Mouse (Mus musculus) CD4-positive, CD25-positive, alpha-beta regulatory T cell, adult 9 weeks (primary cell): ENCODE measurements around the gene Slc22a6. TPM values are rescaled to one million over a fixed set of nuclear protein-coding genes. Genes with fewer than 3 reads are reported as not detected.

Experiments
- polyA plus RNA-seq: library from polyadenylated mRNA; unstranded; fragments of 100-300 nt; shearing (Covaris generic); gene quantifications from one replicate; pipeline ENCODE4 v1.2.1, GENCODE M21; 2017

The Slc22a6 gene
- not detected for polyA plus RNA-seq

GRCm38 (mm10) chr19:8617904-8618303 is at the start of gene Slc22a6:
Slc22a6 (plus strand) TSS chr19:8618039.

DNA sequence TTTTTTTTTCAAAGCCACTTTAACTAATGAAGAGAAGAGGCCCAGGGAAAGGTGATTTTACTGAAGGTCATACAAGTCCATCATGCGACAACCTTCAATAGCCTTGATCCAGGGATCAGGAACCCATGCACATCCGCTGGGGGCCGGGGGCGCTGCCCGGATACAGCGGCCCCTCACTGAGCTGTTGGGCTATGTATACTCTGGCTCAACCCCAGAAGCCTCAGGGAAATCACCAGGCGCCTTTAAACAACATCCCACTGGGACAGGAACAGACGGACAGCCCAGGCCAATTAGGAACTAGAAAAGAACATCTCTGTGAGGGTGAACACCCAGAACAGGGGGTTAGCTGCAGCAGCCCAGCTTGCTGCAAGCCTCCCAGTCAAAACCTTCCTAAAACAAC is 26.9 kb upstream of the Slc22a6 start, which contains the start of gene Slc22a8:
TSS of gene Slc22a8 (plus strand) at position 301 of the 400 bp plus-strand sequence.

GRCm38 (mm10) chr19:8663360-8663839 is 45.6 kb downstream of the Slc22a6 start, which contains the start of gene Chrm1:
Chrm1 (plus strand) TSS chr19:8663789.

Other genes with a start within 250 kb of the Slc22a6 start
- gene Slc22a30, start 212.9 kb upstream of the Slc22a6 start, polyA plus RNA-seq, result not detected
- gene Slc22a8, start 26.8 kb upstream of the Slc22a6 start, polyA plus RNA-seq, result not detected
- not detected for gene Chrm1, start 45.8 kb downstream of the Slc22a6 start, polyA plus RNA-seq
- 89.7 TPM for gene Slc3a2, start 105.3 kb downstream of the Slc22a6 start, polyA plus RNA-seq
- 107 TPM for gene Wdr74, start 117.8 kb downstream of the Slc22a6 start, polyA plus RNA-seq
- gene 1700092M07Rik, start 122.7 kb downstream of the Slc22a6 start, polyA plus RNA-seq, result 1.3 TPM
- gene Stx5a, start 123.4 kb downstream of the Slc22a6 start, polyA plus RNA-seq, result 183 TPM
- 267 TPM for gene Nxf1, start 139.0 kb downstream of the Slc22a6 start, polyA plus RNA-seq
- 114 TPM for gene Tmem223, start 153.0 kb downstream of the Slc22a6 start, polyA plus RNA-seq
- gene Tmem179b, start 156.4 kb downstream of the Slc22a6 start, polyA plus RNA-seq, result 189 TPM
- 4.1 TPM for gene Taf6l, start 168.4 kb downstream of the Slc22a6 start, polyA plus RNA-seq
- 194 TPM for gene Polr2g, start 180.5 kb downstream of the Slc22a6 start, polyA plus RNA-seq
- gene Zbtb3, start 184.5 kb downstream of the Slc22a6 start, polyA plus RNA-seq, result 4.8 TPM
- gene Ttc9c, start 201.3 kb downstream of the Slc22a6 start, polyA plus RNA-seq, result 52.7 TPM
- 5.2 TPM for gene Hnrnpul2, start 202.0 kb downstream of the Slc22a6 start, polyA plus RNA-seq
- gene AC129217.1, start 211.7 kb downstream of the Slc22a6 start, polyA plus RNA-seq, result not detected
- gene Bscl2, start 219.4 kb downstream of the Slc22a6 start, polyA plus RNA-seq, result 120 TPM
- 0.36 TPM for gene Gng3, start 221.2 kb downstream of the Slc22a6 start, polyA plus RNA-seq
- 0.11 TPM for gene Lrrn4cl, start 232.7 kb downstream of the Slc22a6 start, polyA plus RNA-seq